Mouse (Mus musculus): ENCODE results near the gene Meaf6.

- no peak for TF ChIP-seq CTCF (conservative IDR thresholded peaks at IDR 0.05; ENCODE audit: insufficient read depth, insufficient read length, low read depth, low read length)
- TF ChIP-seq POLR2A (IDR thresholded peaks at IDR 0.05; ENCODE audit: low read depth, low read length): no peak
Measured at GRCm38 (mm10) chr4:125158081-125158480, 73.1 kb downstream of the Meaf6 start.
